Mouse (Mus musculus) ES-E14 (cell line): ENCODE measurements around the gene Timp4. TPM values are rescaled to one million over a fixed set of nuclear protein-coding genes. Genes with fewer than 3 reads are reported as not detected.

ENCODE experiments used
- DNase-seq: peaks from one replicate; pipeline ENCODE4 v3.0.0-alpha.2; 2013; ENCODE audit warnings: low read depth, low spot score
- H3K27ac ChIP-seq: 2 replicates; pipeline ENCODE4 v1.5.1; 2012; ENCODE audit warnings: low read depth, mild to moderate bottlenecking, low read length, moderate library complexity, mixed read lengths; ENCODE audit not compliant: poor library complexity, insufficient read depth, severe bottlenecking
- H3K36me3 ChIP-seq: 2 replicates; pipeline ENCODE4 v1.6.1; 2012; ENCODE audit warnings: mild to moderate bottlenecking, low read length, moderate library complexity, mixed read lengths; ENCODE audit not compliant: control insufficient read depth, poor library complexity, insufficient read depth, severe bottlenecking
- H3K4me1 ChIP-seq, 2 experiments: fragments of 150-350 bp in 1 of 2; sonication (generic) in 1 of 2; 2 replicates each; pipeline ENCODE4 v1.6.1; 2012; ENCODE audit warnings: low read length in 2 of 2, mild to moderate bottlenecking in 1 of 2, mixed read lengths in 1 of 2; ENCODE audit not compliant: control insufficient read depth in 2 of 2, insufficient read depth in 2 of 2, poor library complexity in 1 of 2
- H3K4me3 ChIP-seq, 2 experiments: fragments of 150-350 bp in 1 of 2; sonication (generic) in 1 of 2; 2 replicates each; pipeline ENCODE4 v1.5.1; 2012; ENCODE audit warnings: low read length in 2 of 2, low read depth in 1 of 2, mild to moderate bottlenecking in 1 of 2, mixed read lengths in 1 of 2; ENCODE audit not compliant: insufficient read depth in 1 of 2, poor library complexity in 1 of 2, severe bottlenecking in 1 of 2
- H3K9ac ChIP-seq: 2 replicates; pipeline ENCODE4 v1.6.1; 2012; ENCODE audit warnings: low read depth, mild to moderate bottlenecking, low read length, mixed read lengths; ENCODE audit not compliant: poor library complexity, insufficient read depth, severe bottlenecking
- H3K9me3 ChIP-seq: fragments of 150-350 bp; sonication (generic); 2 replicates; pipeline ENCODE4 v1.6.1; 2012; ENCODE audit warnings: low read depth, mild to moderate bottlenecking, low read length; ENCODE audit not compliant: control insufficient read depth, insufficient read depth
- CHD2 ChIP-seq: IDR thresholded peaks from 2 replicates; pipeline ENCODE4 v1.6.1; 2014; ENCODE audit warnings: mild to moderate bottlenecking, low read depth, low read length, inconsistent platforms
- HCFC1 ChIP-seq: IDR thresholded peaks from 2 replicates; pipeline ENCODE4 v1.6.1; 2012; ENCODE audit warnings: low read length, inconsistent platforms, borderline replicate concordance; ENCODE audit not compliant: insufficient read depth
- MAFK ChIP-seq: IDR thresholded peaks from 2 replicates; pipeline ENCODE4 v1.6.1; 2014; ENCODE audit warnings: mild to moderate bottlenecking, low read depth, low read length, inconsistent platforms; ENCODE audit not compliant: insufficient read depth
- ZC3H11A ChIP-seq: IDR thresholded peaks from 2 replicates; pipeline ENCODE4 v1.6.1; 2012; ENCODE audit warnings: low read depth, mild to moderate bottlenecking, inconsistent platforms, low read length, borderline replicate concordance
- ZNF384 ChIP-seq: IDR thresholded peaks from 2 replicates; pipeline ENCODE4 v1.6.1; 2012; ENCODE audit warnings: low read depth, low read length, inconsistent platforms
- in situ Hi-C, 2 experiments: fragments of 600-800 bp; cut with MboI; formaldehyde crosslinking; loops; one replicate each; pipeline ENCODE4 v1.15.1; 2025; ENCODE audit warnings: low sequenced_read_pairs in 2 of 2, inconsistent platforms in 1 of 2; ENCODE audit not compliant: unreplicated experiment in 2 of 2
- total RNA-seq: library from RNA; depleted of rRNA; stranded (reverse); fragments of 300-350 nt; gene quantifications from 2 replicates; pipeline ENCODE4 v1.2.3, GENCODE M21; 2012

The Timp4 gene
- total RNA-seq, 1 experiment, result 1.0 TPM

DNA sequence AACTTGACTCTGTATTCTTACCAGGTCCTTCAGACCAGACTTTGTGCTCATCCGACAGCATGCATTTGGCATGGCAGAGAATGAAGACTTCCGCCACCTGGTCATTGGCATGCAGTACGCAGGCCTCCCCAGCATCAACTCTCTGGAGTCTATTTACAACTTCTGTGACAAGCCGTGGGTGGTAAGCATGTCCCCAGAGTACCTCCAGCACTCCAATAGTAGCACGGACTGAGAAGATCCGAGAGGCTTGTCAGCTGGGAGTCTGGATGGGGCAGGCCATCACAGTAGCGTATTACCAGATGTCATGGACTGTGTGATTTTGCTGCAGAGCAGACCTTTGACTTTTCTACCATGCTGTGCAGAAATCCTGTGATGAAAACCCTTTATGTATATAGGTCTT lies 12.7 kb downstream of the Timp4 start:
- H3K9me3 ChIP-seq, result no peaks in the 10 kb centered on the region
- in situ Hi-C loops, result no loop called here
- H3K36me3 ChIP-seq, result no peaks in the 10 kb centered on the region
- no peak overlapping the region for H3K27ac ChIP-seq
- TF ChIP-seq MAFK (no peak), CHD2 (no peak), ZC3H11A (no peak), HCFC1 (no peak), ZNF384 (no peak)
- no peak overlapping the region for H3K9ac ChIP-seq
- H3K4me3 ChIP-seq, result no peak overlapping the region
- DNase-seq, result no peak
- no peaks in the 10 kb centered on the region for H3K4me1 ChIP-seq

GRCm38 (mm10) chr6:115238031-115239027 lies 13.7 kb downstream of the Timp4 start:
- Histone ChIP-seq H3K4me1 (no peaks in the 10 kb centered on the region), H3K9ac (no peak overlapping the region), H3K9me3 (no peaks in the 10 kb centered on the region), H3K4me3 (no peak overlapping the region), H3K27ac (no peak overlapping the region), H3K36me3 (no peaks in the 10 kb centered on the region)
- TF ChIP-seq MAFK (no peak), ZNF384 (no peak), HCFC1 (no peak), ZC3H11A (no peak), CHD2 (no peak)
- in situ Hi-C loops, result no loop called here
- no peak for DNase-seq

DNA sequence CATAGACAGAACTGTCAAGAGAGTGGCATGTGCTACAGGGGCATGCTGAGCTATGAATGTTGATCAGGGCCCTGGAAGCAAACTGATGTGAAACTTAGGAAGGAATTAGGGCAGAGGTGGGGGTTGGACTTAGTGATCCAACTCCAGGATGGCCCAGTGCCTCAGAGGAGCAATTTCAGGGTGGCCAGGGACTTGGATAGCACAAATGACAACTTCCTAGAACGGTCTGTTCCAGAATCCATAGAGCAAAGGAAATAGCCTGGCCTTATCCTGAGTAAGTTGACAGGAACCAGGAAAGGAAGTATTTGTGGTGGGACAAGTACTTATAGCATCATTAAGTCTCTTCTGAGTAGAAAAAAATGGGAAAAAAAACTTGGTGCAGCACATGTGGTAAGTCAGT lies 19.4 kb downstream of the Timp4 start:
- Histone ChIP-seq H3K9me3 (no peaks in the 10 kb centered on the region), H3K9ac (no peak overlapping the region), H3K4me3 (no peak overlapping the region), H3K4me1 (no peaks in the 10 kb centered on the region), H3K27ac (no peak overlapping the region), H3K36me3 (no peaks in the 10 kb centered on the region)
- TF ChIP-seq HCFC1, result no peak
- TF ChIP-seq ZC3H11A, result no peak
- TF ChIP-seq CHD2, result no peak
- no peak for DNase-seq
- in situ Hi-C loops, result no loop called here

GRCm38 (mm10) chr6:115231836-115232235 lies 20.2 kb downstream of the Timp4 start:
- in situ Hi-C loops, result no loop called here
- H3K4me3 ChIP-seq, result no peak overlapping the region
- no peaks in the 10 kb centered on the region for H3K4me1 ChIP-seq
- DNase-seq, result no peak
- no peak overlapping the region for H3K27ac ChIP-seq
- H3K9ac ChIP-seq, result no peak overlapping the region
- H3K36me3 ChIP-seq, result no peaks in the 10 kb centered on the region
- TF ChIP-seq ZNF384 (no peak), MAFK (no peak), ZC3H11A (no peak), HCFC1 (no peak), CHD2 (no peak)
- no peaks in the 10 kb centered on the region for H3K9me3 ChIP-seq

DNA sequence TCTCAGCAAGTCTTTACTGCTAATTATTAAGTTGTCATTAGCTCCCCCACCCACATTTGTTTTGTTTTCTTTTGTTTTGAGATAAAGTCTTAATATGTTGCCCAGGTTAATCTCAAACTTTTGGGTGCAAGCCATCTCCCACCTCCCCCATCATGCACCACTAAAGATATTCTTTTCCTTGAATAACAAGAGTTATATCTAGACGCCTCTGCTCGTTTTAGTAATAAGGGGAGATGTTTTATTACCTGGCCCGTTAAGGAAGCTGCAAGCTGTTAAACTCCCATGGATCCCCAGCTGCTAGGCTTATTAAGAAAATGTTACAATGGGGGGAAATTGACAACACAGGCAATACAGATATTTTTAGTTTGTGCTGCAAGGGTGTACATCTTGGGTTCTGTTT lies 21.4 kb downstream of the Timp4 start:
- Histone ChIP-seq H3K9ac (no peak overlapping the region), H3K27ac (no peak overlapping the region), H3K36me3 (no peaks in the 10 kb centered on the region), H3K4me3 (no peak overlapping the region), H3K9me3 (no peaks in the 10 kb centered on the region), H3K4me1 (no peaks in the 10 kb centered on the region)
- TF ChIP-seq ZNF384 (no peak), HCFC1 (no peak), ZC3H11A (no peak), CHD2 (no peak), MAFK (no peak)
- in situ Hi-C loops, result no loop called here
- no peak for DNase-seq
